Mouse (Mus musculus) left cerebral cortex, postnatal 10 days (tissue): ENCODE data around the gene Tmem269. TPM values are rescaled to one million over a fixed set of nuclear protein-coding genes. Genes with fewer than 3 reads are reported as not detected.

Experiments
- total RNA-seq, 2 experiments: library from RNA; stranded (reverse); gene quantifications; 2 replicates each; pipeline ENCODE4 v1.2.3; 2021

The Tmem269 gene
- total RNA-seq, 2 experiments from 2014 or later, result 0.28 to 0.30 TPM

Other genes starting within 250 kb of the Tmem269 start
- gene Slc2a1, start 109.5 kb downstream of the Tmem269 start, total RNA-seq, result 10 to 100 TPM; 46.2 to 70.9 TPM
- gene Zfp691, start 44.0 kb downstream of the Tmem269 start, total RNA-seq, result 1 to 10 TPM; 5.5 to 5.8 TPM
- gene Ermap, start 28.2 kb downstream of the Tmem269 start, total RNA-seq, result under 1 TPM; 0.45 to 0.51 TPM
- 10 to 100 TPM; 27.9 to 29.7 TPM for gene Svbp, start 22.9 kb downstream of the Tmem269 start, total RNA-seq
- 10 to 100 TPM; 32.3 to 35.4 TPM for gene AU022252, start 14.5 kb upstream of the Tmem269 start, total RNA-seq
- gene P3h1, start 14.7 kb upstream of the Tmem269 start, total RNA-seq, result 1 to 10 TPM; 8.5 to 8.6 TPM
- gene Cldn19, start 37.2 kb upstream of the Tmem269 start, total RNA-seq, result under 1 TPM; 0.16 to 0.47 TPM
- 100 to 1,000 TPM; 812 to 832 TPM for gene Ybx1, start 76.4 kb upstream of the Tmem269 start, total RNA-seq
- 10 to 100 TPM; 19.5 to 23.5 TPM for gene Ppih, start 102.3 kb upstream of the Tmem269 start, total RNA-seq
- 10 to 100 TPM; 18.1 to 20.1 TPM for gene Ccdc30, start 197.3 kb upstream of the Tmem269 start, total RNA-seq
- 1 to 10 TPM; 5.5 to 7.2 TPM for gene Ppcs, start 204.2 kb upstream of the Tmem269 start, total RNA-seq
- gene Zmynd12, start 204.6 kb upstream of the Tmem269 start, total RNA-seq, result not detected